Mouse (Mus musculus) megakaryocyte progenitor cell, adult 5-6 weeks (primary cell): ENCODE measurements at regions not wholly inside any gene's neighbourhood (a gene's known extent, or its start where the extent isn't known, plus 50 kb on each side); places are given as distances from the start of the nearest gene placed in this dataset.

Experiments used
- ATAC-seq: replicated peaks from 2 replicates; pipeline ENCODE4 v1.8.0; 2016; ENCODE audit warnings: mild to moderate bottlenecking, moderate TSS enrichment, inconsistent platforms; ENCODE audit not compliant: poor library complexity

GRCm38 (mm10) chr6:49523184-49523583 is 127.8 kb downstream of the Stk31 start:
- ATAC-seq = no peak

GRCm38 (mm10) chr6:49523696-49524095 is 128.3 kb downstream of the Stk31 start:
- no peak for ATAC-seq

- no peak for ATAC-seq
Observed at GRCm38 (mm10) chr6:49533956-49534355, 138.6 kb downstream of the Stk31 start.

GRCm38 (mm10) chr6:49534551-49534950 is 139.1 kb downstream of the Stk31 start:
- no peak for ATAC-seq

- no peak for ATAC-seq
Observed at GRCm38 (mm10) chr6:49544946-49545345, 149.5 kb downstream of the Stk31 start.

GRCm38 (mm10) chr6:49555069-49555468 is 159.7 kb downstream of the Stk31 start:
- ATAC-seq = no peak

- no peak for ATAC-seq
Observed at GRCm38 (mm10) chr6:49558508-49558907, 163.1 kb downstream of the Stk31 start.

GRCm38 (mm10) chr6:49559112-49559511 is 163.7 kb downstream of the Stk31 start:
- ATAC-seq = no peak

- ATAC-seq = no peak
Observed at GRCm38 (mm10) chr6:49578340-49578739, 182.9 kb downstream of the Stk31 start.

- ATAC-seq = no peak
Observed at GRCm38 (mm10) chr6:49579691-49580090, 184.3 kb downstream of the Stk31 start.

GRCm38 (mm10) chr6:49582040-49582707 is 186.8 kb downstream of the Stk31 start:
- ATAC-seq = no peak

GRCm38 (mm10) chr6:49586553-49586952 is 191.1 kb downstream of the Stk31 start:
- ATAC-seq = 0 out of 2 replicates have a peak, but pooled peaks have one; percentile 31

GRCm38 (mm10) chr6:49588677-49589076 is 193.3 kb downstream of the Stk31 start:
- no peak for ATAC-seq

- no peak for ATAC-seq
Observed at GRCm38 (mm10) chr6:49590927-49591631, 195.7 kb downstream of the Stk31 start.

- ATAC-seq = no peak
Observed at GRCm38 (mm10) chr6:49591632-49592000, 196.2 kb downstream of the Stk31 start.

- ATAC-seq = no peak
Observed at GRCm38 (mm10) chr6:49592676-49593075, 197.3 kb downstream of the Stk31 start.

- ATAC-seq = no peak
Observed at GRCm38 (mm10) chr6:49603201-49603600, 207.8 kb downstream of the Stk31 start.

- ATAC-seq = no peak
Observed at GRCm38 (mm10) chr6:49603844-49604243, 208.4 kb downstream of the Stk31 start.

- no peak for ATAC-seq
Observed at GRCm38 (mm10) chr6:49606028-49606427, 210.6 kb downstream of the Stk31 start.

GRCm38 (mm10) chr6:49606626-49607158 is 211.3 kb downstream of the Stk31 start:
- no peak for ATAC-seq

- ATAC-seq = no peak
Observed at GRCm38 (mm10) chr6:49624080-49624479, 198.4 kb upstream of the Npy start.

- ATAC-seq = no peak
Observed at GRCm38 (mm10) chr6:49624564-49624963, 197.9 kb upstream of the Npy start.
